Mouse (Mus musculus) cerebellum, adult 18-20 months (tissue): ENCODE data around the gene Sema4f.

Source experiments
- DNase-seq, 2 experiments: peaks; one replicate each; pipeline ENCODE4 v3.0.0; 2021

Sema4f gene

GRCm38 (mm10) chr6:82939167-82939912 is at the start of gene Sema4f:
Gene Sema4f, minus strand, starts transcription at chr6:82939769.
- DNase-seq: peak; percentile 86 to 92

DNA sequence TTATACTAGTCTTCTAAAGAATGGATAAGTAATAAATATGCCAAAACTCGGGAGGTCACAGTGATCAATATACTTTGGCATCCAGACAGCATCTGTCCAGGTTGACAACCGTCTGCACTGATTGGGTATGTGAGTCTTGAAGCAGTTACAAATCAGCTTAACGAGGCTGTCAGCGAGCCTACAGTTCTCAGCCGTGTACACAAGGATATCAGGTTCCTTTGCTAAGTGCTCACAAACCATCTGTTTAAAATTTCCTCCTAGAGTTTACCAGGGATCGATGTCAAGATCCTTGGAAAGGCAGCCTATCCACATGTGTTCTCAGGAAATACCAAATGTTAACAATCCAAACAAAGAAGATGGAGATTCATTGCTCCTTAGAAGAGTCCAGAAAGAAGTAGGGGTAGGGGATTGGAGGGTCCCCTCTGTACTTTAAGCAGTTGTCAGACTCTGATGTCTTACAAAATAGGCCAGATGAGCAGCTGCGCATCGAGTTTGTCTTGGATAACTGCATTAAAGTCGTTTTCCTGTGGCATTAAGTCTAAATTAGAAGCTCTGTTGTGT is 47.9 kb upstream of the Sema4f start:
- no peak for DNase-seq

DNA sequence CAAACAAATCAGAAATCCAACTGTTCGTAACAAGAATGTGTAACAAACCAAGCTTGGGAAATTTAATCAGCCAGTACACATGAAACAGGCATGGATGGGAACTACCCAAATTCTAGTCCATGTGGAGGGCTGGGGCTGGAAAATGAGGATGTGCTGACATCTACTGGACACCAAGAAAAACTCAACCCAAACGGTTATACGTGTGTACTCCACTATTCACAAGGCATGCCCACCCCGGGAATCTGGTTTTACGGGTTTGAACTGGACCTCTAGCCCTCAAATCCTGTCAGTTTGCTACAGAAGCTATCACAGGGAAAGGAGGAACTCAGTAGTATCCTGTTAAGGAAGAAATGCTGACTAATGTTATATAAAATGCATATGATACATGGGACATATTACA is 31.5 kb upstream of the Sema4f start:
- peak; percentile 61 to 75 for DNase-seq

GRCm38 (mm10) chr6:82969249-82970084 is 29.9 kb upstream of the Sema4f start:
- no peak for DNase-seq

GRCm38 (mm10) chr6:82961664-82962063 is 22.1 kb upstream of the Sema4f start:
- no peak for DNase-seq

DNA sequence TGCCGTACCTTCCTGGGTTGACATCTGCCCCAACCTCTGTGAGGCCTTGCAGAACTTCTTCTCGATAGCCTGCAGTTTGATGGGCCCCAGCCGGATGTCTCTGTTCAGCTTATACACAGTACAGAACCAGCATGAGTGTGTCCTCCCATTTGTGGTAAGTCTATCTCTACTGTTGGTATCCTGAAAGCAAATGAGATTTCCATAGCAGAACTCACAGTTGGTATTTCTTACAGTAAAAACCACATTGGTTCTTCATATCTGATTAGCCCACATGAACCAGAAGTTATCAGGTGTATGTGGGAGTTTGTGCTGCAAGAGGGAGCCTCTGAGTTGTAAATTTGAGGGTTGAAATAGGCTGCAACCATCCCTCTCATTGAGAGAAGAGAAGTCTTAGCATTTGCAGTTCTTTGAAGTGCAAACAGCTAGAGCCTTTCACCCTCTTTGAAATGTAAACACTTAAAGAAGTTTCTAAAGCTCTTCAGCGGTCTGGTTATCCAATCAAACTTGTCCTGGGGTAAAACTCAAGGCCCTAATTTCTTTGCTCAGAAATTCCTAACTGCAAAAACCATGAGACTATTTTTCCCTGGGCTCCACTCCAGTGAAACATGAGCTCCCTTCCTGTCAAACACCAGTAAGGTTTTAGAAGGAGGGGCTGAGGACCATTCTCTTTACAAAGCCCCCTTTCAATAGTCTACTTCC is 17.1 kb upstream of the Sema4f start:
- no peak for DNase-seq

DNA sequence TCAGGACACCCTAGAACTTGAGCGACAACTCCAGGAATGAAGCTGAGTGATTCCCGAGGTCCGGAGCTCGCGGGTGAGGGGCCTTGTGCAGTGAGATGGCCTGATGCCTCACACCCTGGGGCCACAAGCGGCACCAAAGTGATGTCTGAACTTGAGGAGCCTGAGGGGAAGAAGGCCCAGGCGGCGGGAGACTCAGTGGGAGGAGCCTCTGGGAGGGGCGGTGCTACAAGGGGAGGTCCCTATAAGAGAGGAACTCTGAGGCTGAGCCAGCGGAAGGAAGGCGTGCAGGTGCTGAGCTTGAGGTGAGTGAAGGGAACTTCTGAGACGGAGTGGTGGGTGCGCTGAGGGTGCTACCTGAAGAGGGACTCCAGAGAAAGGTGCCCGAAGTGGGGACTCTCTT is 7.1 kb upstream of the Sema4f start, which contains the start of gene M1ap:
TSS of gene M1ap (plus strand) at position 252 of the 400 bp plus-strand sequence.
- DNase-seq: no peak

DNA sequence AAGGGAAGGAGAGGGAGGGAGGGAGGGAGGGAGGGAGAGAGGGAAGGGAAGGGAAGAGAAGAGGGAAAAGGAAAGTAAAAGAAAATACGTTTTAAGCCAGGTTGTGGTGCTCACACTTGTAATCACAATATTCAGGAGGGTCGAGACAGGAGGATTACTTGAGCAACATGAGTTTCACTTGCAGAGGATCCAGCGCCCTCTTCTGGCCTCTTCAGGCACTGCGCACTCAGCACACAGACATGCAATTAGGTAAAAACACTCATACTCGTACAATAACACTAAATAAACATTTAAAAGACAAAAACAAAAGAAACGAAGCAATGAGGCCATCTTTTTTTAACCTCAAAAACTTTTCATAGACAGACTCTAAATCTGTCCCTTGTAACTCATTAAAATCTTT is 6.2 kb upstream of the Sema4f start:
- no peak for DNase-seq

- DNase-seq: no peak
Measured at GRCm38 (mm10) chr6:82940765-82941164, 1.2 kb upstream of the Sema4f start.

GRCm38 (mm10) chr6:82934616-82935230 is 4.8 kb downstream of the Sema4f start:
- DNase-seq: peak; percentile 42 to 51

DNA sequence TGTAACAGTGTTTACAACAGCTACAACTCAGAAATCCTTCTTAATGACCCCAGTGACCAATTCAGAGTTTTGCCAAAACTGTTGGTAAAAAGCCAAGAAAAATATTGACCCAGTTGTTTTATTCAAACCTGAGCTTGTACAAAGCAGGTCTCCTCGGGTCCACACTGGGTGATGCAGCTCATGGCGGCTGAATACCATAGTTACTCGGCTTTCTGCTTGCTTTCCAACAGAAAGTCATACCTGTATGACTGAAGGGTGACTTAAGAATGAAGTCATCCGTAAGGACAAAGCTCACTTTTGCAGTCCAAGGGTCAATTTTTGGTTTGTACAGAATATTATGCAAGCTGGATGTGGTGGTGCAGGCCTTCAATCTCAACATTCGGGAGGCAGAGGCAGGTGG is 12.0 kb downstream of the Sema4f start:
- no peak for DNase-seq

DNA sequence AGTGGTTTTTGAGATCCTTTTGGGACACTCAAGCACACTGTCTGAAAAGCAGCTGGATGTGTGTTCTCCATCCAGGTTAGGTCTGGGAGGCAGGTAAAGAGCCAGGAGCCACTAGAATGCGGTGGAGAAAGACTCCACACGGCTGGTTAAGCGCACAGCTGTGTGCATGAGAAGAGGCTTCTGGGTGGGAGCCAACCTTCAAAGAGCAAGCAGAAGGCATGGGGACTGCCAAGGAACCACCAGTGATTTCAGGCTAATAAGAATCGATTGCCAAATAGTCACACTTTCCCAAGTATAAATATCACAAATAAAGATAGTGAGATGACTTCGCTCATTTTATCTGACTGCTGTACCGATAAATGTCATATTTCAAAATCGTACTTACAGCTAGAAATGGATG is 13.0 kb downstream of the Sema4f start:
- peak; percentile 45 to 56 for DNase-seq

DNA sequence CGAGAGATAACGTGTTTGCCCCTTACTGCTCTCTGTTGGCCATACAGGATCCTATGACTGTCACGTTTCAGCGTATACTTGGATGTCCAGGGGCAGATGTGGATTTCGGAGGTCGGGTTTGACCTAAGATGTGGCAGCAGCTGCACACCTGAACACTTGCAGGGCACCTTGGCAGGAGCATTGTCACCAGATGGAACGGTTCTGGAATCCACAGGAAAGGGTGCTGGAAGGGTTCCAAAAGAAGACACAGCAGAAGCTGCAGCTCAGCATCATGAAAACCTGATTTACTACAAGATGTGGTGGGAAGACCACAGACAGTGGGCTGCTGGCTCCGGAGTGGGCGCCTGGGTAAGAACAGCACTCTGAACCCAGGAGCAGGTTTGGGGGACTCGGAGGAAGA is 13.5 kb downstream of the Sema4f start:
- DNase-seq: peak; percentile 45 to 55

DNA sequence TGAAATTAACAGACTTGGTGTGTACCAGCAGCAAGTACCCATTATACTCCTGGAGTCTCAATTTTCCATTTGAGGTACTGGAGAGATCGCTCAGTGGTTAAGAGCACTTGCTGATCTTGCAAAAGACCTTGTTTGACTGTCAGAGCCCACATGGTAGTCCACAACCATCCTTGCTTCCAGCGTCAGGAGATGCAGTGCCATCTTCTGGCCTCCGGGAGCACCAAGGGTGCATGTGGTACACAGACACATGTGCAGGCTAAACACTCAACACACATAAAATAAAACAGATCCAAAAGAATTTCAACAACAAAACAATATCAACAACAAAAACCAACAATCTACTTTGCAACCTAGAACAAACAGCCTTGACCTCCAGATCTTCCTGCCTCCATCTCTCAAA is 14.6 kb downstream of the Sema4f start:
- DNase-seq: no peak

DNA sequence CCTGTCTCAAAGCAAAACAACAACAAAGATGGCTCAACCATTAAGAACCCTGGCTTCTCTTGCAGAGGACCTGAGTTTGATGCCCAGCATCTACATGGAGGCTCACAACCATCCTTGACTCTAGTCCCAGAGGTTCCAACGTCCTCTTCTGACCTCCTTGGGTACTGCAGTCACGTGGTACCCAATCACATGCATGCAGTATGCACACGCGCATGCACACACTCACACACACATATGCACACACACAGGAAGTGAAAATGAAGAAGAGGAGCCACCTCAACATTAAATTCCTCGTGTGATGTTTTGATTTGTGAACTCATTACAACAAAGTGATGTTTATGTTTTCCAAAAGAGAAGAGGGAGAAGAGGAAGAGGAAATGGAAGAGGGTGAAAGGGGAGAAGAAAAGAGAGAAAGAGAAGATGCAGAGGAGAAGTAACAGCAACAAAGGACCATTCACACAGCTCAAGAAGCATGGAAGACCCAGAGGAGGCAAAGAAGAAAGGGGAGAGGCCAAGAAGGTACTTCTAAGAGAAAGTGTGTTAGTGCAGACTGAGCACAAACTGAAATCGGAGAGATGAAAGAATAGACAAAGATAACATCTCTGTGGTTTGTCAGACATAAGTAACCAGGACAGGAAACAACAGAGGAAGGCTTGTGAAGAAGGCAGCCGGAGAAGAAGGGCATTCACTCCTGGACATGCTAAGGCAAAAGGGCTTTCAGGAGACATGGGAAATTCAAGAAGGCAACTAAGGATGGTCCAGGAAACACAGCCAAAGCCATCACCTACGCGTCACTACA is 17.9 kb downstream of the Sema4f start:
- no peak for DNase-seq

- DNase-seq: peak in 1 of 2 experiments; percentile 40
Measured at GRCm38 (mm10) chr6:82919520-82919919, 20.0 kb downstream of the Sema4f start.

DNA sequence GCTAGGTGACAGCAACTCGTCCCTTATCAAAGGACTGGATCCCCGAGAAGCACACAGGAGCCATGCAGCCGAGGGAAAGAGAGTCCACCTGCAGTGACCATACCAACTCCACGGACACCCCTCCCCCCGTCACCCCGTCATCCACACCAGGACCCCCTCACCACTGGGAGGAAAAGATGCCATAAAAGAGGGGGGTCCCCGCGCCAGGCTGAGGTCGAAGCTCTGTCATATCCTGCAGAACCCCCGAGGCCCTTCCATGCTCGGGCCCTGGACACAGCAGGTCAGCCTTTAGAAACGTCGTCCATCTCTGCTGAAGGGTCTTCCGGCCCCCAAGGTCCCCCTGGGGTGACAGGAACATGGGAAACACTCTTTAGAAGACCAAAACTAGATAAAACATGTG is 21.2 kb downstream of the Sema4f start:
- peak in 1 of 2 experiments; percentile 43 for DNase-seq

DNA sequence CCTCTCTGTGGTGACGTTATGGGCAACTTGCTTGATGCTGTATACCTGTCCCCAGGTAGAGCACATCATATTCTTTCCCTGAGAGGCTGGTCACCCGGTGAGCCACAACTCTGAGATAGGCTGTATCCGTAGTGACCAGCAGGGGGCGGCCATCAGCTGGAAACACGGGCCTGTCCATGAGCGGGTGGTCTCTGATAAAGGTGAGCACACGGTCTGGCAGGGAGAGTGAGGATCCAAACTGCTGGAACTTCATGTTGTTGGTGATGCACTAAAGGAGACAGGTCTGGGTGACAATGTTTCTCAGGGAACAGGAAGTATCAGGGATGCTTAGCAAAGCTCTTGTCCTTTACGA is 21.8 kb downstream of the Sema4f start:
- DNase-seq: no peak

DNA sequence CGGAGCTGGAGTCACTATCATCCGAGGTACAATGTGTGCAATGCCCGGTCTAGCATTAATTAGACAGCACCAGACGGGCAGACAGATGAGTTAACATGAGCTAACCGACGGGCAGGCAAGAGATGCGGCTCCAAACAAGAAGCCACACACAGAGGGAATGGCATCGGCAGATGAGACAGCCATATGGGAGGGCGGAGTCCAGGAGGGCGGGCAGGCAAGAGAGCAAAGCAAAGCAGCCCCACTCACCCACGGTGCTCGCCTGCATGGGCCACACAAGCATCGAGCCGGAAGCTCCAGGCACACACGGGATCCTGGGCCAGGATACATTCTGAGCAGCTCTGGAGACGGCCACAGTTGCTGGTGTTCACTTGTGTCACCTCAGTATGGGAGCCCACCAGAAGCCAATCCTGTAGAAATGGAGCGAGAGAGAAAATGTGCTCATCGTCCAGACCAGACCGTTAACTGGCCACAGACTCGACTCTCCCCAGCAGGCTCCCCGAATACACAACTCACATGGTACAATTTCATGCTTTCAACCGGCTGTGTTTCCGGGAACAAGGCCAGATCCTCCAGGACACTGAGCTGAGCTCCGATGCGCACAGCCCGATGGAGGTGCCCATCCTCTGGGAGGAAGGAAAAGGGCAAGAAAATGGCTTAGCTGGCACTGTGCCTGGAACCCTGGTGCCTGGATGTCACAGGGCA is 22.3 kb downstream of the Sema4f start:
- peak; percentile 90 to 92 for DNase-seq

DNA sequence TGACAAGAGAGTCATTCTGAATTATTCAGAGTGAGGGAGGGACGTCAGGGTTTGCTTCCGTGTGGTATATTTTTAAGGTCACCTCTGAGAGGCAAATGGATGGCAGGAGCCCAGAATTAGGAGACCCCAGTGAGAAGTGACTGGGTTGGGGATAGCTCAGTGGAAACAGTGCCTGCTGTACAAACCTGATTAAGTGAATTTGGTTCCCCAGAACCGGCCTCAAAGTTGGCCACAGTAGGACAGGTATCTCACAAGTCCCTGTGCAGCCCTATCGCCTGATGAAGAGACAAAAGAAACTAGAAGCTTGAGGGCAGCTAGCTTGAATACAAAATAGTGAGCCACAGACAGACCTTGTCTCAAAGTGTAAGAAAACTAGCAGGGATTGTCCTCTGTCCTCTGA is 23.1 kb downstream of the Sema4f start:
- DNase-seq: no peak

- DNase-seq: peak; percentile 73 to 79
Measured at GRCm38 (mm10) chr6:82915889-82916288, 23.7 kb downstream of the Sema4f start.
